Mouse (Mus musculus) cerebellum, adult 11 months (tissue): ENCODE results near the gene Mgst3.
"Not testable (repeated sequence)": the region's sequence is repeated elsewhere in the genome, so short reads cannot be mapped to it uniquely, and the experiment has no call there.

ENCODE experiments used
- DNase-seq: peaks from one replicate; pipeline ENCODE4 v3.0.0; 2022

Mgst3 gene

DNA sequence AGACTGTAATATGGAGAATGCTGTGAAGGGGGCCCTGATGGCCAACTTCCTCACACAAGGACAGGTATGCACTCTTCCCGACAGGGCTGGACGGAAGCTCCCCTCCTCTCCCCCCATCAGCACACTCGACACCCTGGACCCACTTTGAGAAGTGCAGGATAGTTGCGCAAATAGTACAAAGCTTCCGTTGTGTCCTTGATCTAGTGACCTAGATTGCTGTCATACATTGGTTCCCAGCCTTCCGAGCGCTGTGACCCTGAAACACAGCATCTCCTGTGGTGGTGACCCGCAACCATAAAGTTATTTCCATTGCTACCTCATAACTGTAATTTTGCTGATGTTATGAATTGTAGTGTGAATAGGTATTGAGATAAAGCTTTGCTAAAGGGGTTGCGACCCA lies 36.3 kb downstream of the Mgst3 start:
- no peak for DNase-seq

- DNase-seq: no peak
Measured at GRCm38 (mm10) chr1:167352403-167352802, 41.2 kb downstream of the Mgst3 start.

- no peak for DNase-seq
Measured at GRCm38 (mm10) chr1:167350597-167351415, 42.8 kb downstream of the Mgst3 start.

- peak; percentile 86 for DNase-seq
Measured at GRCm38 (mm10) chr1:167349815-167350596, 43.6 kb downstream of the Mgst3 start, which contains the start of gene Aldh9a1. Aldh9a1 (plus strand) TSS chr1:167349991.

GRCm38 (mm10) chr1:167349206-167349605 lies 44.4 kb downstream of the Mgst3 start:
- DNase-seq: not testable (repeated sequence)

- not testable (repeated sequence) for DNase-seq
Measured at GRCm38 (mm10) chr1:167345994-167346520, 47.6 kb downstream of the Mgst3 start.

- DNase-seq: no peak
Measured at GRCm38 (mm10) chr1:167342831-167343230, 50.8 kb downstream of the Mgst3 start.

DNA sequence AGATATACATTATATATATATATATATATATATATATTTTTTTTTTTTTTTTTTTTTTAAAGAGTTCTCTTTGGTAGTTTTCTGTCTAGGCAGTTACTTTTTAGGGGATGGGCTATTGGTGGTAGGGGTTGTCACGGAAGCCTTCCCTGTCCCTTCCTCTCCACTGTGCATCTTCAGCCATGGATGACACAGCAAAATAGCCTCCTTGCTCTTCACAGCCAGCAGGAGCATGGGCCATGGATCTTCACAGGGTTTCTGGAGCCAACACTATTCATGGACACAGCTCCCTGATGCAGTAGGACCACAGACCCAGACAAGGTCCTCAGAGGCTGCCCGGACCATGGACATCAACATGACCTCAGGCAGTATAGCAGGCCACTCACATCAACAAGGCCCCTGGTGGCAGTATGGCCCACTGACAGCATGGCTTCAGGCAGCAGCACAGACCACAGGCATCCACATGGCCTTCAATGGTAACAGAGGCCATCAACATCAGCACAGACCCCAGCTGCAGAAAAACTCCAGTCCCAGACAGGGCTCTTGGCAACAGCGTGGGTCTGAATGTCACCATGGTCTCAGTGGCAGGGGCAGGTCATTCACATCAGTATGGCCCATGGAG lies 52.6 kb downstream of the Mgst3 start:
- DNase-seq: no peak

- no peak for DNase-seq
Measured at GRCm38 (mm10) chr1:167340111-167340787, 53.4 kb downstream of the Mgst3 start.

- no peak for DNase-seq
Measured at GRCm38 (mm10) chr1:167339177-167339781, 54.4 kb downstream of the Mgst3 start.

DNA sequence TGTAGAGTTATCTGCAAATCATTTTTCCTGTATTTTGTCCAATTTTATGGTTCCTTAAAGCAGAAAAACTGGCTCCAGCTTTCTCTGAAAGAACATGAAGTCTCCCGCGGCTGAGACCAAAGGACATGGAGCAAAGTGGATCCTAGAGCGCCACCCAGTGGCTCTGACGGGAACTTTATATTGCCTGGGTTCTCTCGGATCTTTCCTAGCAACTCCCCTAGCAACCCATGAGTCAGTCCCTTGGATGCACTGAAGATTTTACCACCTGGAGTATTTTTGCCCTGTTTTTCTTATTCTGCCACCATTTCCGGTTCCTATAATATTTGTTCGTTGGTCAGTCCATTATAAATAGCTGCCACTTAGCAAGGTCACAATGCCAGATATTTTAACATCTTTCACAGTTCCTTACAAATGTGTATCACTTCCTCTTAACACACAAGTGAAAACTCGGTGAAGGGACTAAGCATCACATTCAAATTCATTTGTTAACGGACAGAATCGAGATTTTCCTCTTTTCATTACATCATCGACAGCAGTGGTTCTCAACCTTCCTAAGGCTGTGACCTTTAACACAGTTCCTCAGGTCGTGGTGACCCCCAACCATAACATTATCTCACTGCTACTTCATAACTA lies 56.1 kb downstream of the Mgst3 start:
- DNase-seq: peak; percentile 84

DNA sequence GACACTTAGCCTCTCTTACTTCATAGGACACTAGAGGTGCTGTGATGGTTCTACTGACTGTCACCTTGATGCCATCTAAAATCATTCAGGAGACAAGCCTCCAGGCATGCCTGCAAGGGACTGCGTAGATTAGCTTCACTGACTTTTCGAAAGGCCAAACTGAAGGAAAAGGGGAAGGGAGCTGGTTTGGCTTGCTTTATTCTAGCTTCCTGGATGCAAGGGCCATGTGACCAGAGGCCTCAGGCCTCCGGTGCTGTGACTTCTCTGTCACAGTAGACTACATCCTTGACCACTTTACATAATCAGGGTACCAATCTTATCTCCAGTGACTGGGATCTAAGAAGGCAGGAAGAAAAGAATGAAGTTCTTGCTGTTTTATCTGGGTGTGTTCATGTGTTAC lies 57.2 kb downstream of the Mgst3 start:
- DNase-seq: no peak

DNA sequence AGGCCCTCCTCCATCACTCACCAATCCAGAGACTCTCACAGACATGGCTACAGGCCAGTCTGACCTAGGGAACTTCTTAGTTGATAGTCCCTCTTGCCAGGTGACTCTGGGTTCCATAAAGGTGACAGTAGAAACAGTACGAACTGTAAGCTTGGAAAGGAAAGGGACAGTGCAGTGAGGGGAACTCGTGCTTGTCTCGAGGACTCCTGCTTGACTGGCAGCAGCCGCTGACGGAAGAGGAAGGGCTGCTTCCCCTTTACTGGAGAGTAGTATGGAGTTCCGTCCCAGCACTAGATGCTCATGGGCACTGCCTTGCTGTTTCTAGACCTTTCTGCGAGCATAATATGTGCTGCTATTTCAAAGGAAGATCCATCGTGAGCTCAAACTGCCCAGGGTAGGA lies 62.5 kb downstream of the Mgst3 start:
- no peak for DNase-seq

GRCm38 (mm10) chr1:167328776-167329175 lies 64.9 kb downstream of the Mgst3 start:
- no peak for DNase-seq
